Mouse (Mus musculus) limb, embryonic 11.5 days (tissue): ENCODE measurements at regions not wholly inside any gene's neighbourhood (a gene's known extent, or its start where the extent isn't known, plus 50 kb on each side); places are given as distances from the start of the nearest gene placed in this dataset.

ENCODE experiments used
- ATAC-seq: fragments of 200-750 bp; cut with Nextera tagmentation; 2 replicates; pipeline ENCODE4 v1.8.0; 2017; ENCODE audit warnings: low read depth; ENCODE audit not compliant: insufficient number of reproducible peaks, low FRiP score, low TSS enrichment
- DNase-seq: peaks from one replicate; pipeline ENCODE4 v3.0.0-alpha.2; 2015; ENCODE audit warnings: low spot score
- H3K27ac ChIP-seq: fragments of 300-500 bp; sonication (generic); replicated peaks from 2 replicates; pipeline ENCODE4 v1.5.1; 2014; ENCODE audit warnings: low read depth, mild to moderate bottlenecking, low read length
- H3K27me3 ChIP-seq: fragments of 300-500 bp; sonication (generic); 2 replicates; pipeline ENCODE4 v1.6.1; 2014; ENCODE audit warnings: mild to moderate bottlenecking, low read length, mixed read lengths; ENCODE audit not compliant: control insufficient read depth, insufficient read depth
- H3K36me3 ChIP-seq: fragments of 300-500 bp; sonication (generic); 2 replicates; pipeline ENCODE4 v1.6.1; 2014; ENCODE audit warnings: mild to moderate bottlenecking, low read length, moderate library complexity, mixed read lengths; ENCODE audit not compliant: control insufficient read depth, insufficient read depth
- H3K4me1 ChIP-seq: fragments of 300-500 bp; sonication (generic); 2 replicates; pipeline ENCODE4 v1.6.1; 2014; ENCODE audit warnings: low read length, mixed read lengths; ENCODE audit not compliant: control insufficient read depth, insufficient read depth
- H3K4me2 ChIP-seq: fragments of 300-500 bp; sonication (generic); 2 replicates; pipeline ENCODE4 v1.6.1; 2014; ENCODE audit warnings: low read depth, mild to moderate bottlenecking, moderate library complexity; ENCODE audit not compliant: severe bottlenecking
- H3K4me3 ChIP-seq: fragments of 300-500 bp; sonication (generic); 2 replicates; pipeline ENCODE4 v1.5.1; 2014; ENCODE audit warnings: low read depth, low read length
- H3K9ac ChIP-seq: fragments of 300-500 bp; sonication (generic); 2 replicates; pipeline ENCODE4 v1.6.1; 2014; ENCODE audit warnings: mild to moderate bottlenecking, low read length
- H3K9me3 ChIP-seq: fragments of 300-500 bp; sonication (generic); 2 replicates; pipeline ENCODE4 v1.6.1; 2016; ENCODE audit warnings: low read length; ENCODE audit not compliant: control insufficient read depth
- WGBS: fragments of 180-500 bp; shearing (Covaris S2); extraction: QIAGEN DNeasy Blood & Tissue Kit; methylation state at CpG from one replicate; pipeline ENCODE4 v1.1.7; 2014; 5-methylcytosine and 5-hydroxymethylcytosine counted together

GRCm38 (mm10) chr8:91995407-91996144, 193.7 kb upstream of the Irx3 start:
- WGBS: 54% methylated on average over 9 of the region's 9 CpGs
- no peak overlapping the region for H3K4me2 ChIP-seq
- H3K9ac ChIP-seq: no peak overlapping the region
- no peaks in the 10 kb centered on the region for H3K36me3 ChIP-seq
- ATAC-seq: no peak
- no peak overlapping the region for H3K4me3 ChIP-seq
- H3K27ac ChIP-seq: no peak overlapping the region
- H3K9me3 ChIP-seq: peaks cover 3% of the 10 kb centered on the region
- no peak for DNase-seq
- peaks cover 82% of the 10 kb centered on the region for H3K27me3 ChIP-seq
- H3K4me1 ChIP-seq: peaks cover 10% of the 10 kb centered on the region; the same call in 1 of the 2 replicates

DNA sequence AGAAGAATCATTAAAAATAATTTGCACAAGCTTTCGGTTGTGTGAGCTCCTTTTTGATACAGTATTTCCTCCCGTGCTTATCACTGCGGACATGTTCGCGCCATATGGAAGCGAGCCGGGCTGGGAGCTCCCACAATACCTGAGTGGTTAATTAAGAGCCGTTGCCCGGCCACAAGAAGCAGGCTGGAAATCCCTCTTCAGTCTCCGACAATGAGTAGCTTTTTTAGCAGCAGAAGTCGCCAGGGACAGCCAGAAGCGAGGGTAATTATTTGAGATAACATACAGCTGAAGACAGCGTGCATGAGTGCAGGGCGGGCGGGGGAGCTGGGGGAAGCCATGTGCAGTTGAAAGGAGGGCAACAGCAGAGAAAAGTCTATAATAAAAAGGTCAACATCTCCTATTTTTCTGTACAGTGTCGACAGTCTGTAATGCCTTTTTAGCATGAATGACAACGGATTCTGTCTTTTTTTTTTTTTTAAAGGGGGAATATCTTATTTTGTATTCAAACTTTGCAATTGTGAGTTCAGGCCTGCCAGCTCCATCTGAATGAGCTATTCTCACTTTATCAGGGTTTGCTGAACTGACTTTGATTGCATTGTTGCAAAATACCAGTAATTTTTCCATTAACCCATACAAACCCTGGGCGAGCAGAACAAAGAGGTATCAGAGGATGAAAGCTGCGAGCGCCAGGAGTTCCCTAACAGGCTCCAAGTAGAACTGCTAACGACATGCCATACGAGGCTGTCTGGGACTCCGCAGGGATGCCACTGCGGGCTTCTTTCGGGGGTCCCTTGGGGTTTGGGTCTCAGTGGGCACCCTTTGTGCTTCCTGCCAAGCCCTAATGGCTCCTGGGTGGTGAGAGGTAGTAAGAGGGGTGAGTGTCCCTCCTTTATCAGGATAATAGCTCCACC, 189.9 kb upstream of the Irx3 start:
- peaks cover 10% of the 10 kb centered on the region; the same call in 1 of the 2 replicates for H3K4me1 ChIP-seq
- no peak overlapping the region for H3K4me2 ChIP-seq
- DNase-seq: no peak

DNA sequence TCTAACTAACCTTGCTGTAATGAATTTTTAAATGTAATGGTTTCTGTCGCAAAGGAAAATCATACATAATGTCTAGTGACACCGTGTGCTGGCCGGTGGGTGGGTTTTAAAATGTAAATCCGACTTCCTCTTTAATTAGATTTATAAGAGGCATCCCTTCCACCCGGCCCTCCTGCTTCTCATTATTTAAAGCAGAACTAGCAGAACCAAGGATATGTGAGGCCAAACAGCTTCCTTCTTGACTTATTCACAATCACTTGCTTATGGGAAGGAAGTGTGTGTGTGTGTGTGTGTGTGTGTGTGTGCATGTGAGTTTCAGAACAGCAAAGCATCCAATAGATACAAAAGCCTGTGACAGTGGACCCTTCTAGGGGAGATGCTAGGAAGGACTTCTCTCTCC, 189.1 kb upstream of the Irx3 start:
- H3K4me1 ChIP-seq: peaks cover 7% of the 10 kb centered on the region; the same call in 1 of the 2 replicates
- ATAC-seq (no peak), DNase-seq (no peak)
- H3K9ac ChIP-seq: no peak overlapping the region
- no peaks in the 10 kb centered on the region for H3K36me3 ChIP-seq
- H3K4me3 ChIP-seq: no peak overlapping the region
- WGBS: 28% methylated on average over 5 of the region's 5 CpGs
- no peak overlapping the region for H3K4me2 ChIP-seq
- peaks cover 80% of the 10 kb centered on the region for H3K27me3 ChIP-seq
- no peak overlapping the region for H3K27ac ChIP-seq
- no peaks in the 10 kb centered on the region for H3K9me3 ChIP-seq

More for the DNA sequence above, 189.9 kb upstream of the Irx3 start:
- 46% methylated on average over 25 of the region's 25 CpGs for WGBS
- Histone ChIP-seq H3K27ac (no peak overlapping the region), H3K27me3 (peaks cover 83% of the 10 kb centered on the region), H3K4me3 (no peak overlapping the region), H3K36me3 (no peaks in the 10 kb centered on the region), H3K9ac (no peak overlapping the region), H3K9me3 (no peaks in the 10 kb centered on the region)
- ATAC-seq: no peak

DNA sequence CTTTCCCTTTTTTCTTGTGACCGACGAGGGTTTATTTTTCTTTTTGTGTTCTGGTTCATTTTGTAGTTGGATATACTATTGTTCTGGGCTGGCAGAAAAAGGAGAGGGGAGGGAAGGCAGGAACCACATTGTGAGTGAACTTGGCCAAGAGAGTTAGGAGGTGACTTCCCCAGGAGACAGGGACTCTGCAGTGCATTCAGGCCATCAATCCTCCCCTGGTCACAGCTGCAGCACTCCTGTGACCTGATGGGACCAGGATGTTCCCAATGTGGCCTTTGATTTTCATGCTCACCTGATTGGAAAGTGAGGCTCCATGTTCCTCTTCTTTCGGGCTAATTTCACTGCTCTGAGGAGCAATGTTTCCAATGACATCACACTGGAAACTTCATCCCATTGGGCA, 188.2 kb upstream of the Irx3 start:
- peaks cover 7% of the 10 kb centered on the region; the same call in 1 of the 2 replicates for H3K4me1 ChIP-seq

GRCm38 (mm10) chr8:91988866-91989633, 187.2 kb upstream of the Irx3 start:
- ATAC-seq (no peak), DNase-seq (no peak)
- 61% methylated on average over 11 of the region's 11 CpGs for WGBS
- H3K4me1 ChIP-seq: peaks cover 7% of the 10 kb centered on the region; the same call in 1 of the 2 replicates
- no peak overlapping the region for H3K4me3 ChIP-seq
- H3K9ac ChIP-seq: no peak overlapping the region
- no peak overlapping the region for H3K27ac ChIP-seq
- H3K9me3 ChIP-seq: no peaks in the 10 kb centered on the region
- no peaks in the 10 kb centered on the region for H3K36me3 ChIP-seq
- peaks cover 65% of the 10 kb centered on the region for H3K27me3 ChIP-seq
- H3K4me2 ChIP-seq: no peak overlapping the region

More for the DNA sequence above, 188.2 kb upstream of the Irx3 start:
- no peak for ATAC-seq
- no peaks in the 10 kb centered on the region for H3K36me3 ChIP-seq
- no peak overlapping the region for H3K4me3 ChIP-seq
- no peak overlapping the region for H3K9ac ChIP-seq
- H3K27ac ChIP-seq: no peak overlapping the region
- DNase-seq: no peak
- H3K4me2 ChIP-seq: no peak overlapping the region
- 80% methylated on average over 3 of the region's 3 CpGs for WGBS
- no peaks in the 10 kb centered on the region for H3K9me3 ChIP-seq
- H3K27me3 ChIP-seq: peaks cover 71% of the 10 kb centered on the region

GRCm38 (mm10) chr8:91987854-91988253, 186.0 kb upstream of the Irx3 start:
- no peak overlapping the region for H3K9ac ChIP-seq
- H3K4me3 ChIP-seq: no peak overlapping the region
- no peak overlapping the region for H3K27ac ChIP-seq
- peaks cover 59% of the 10 kb centered on the region for H3K27me3 ChIP-seq
- peaks cover 3% of the 10 kb centered on the region; the same call in 1 of the 2 replicates for H3K4me1 ChIP-seq
- H3K4me2 ChIP-seq: no peak overlapping the region
- peaks cover 3% of the 10 kb centered on the region; the same call in 1 of the 2 replicates for H3K9me3 ChIP-seq
- no peak for DNase-seq
- no peaks in the 10 kb centered on the region for H3K36me3 ChIP-seq
- no peak for ATAC-seq
- 46% methylated on average over 6 of the region's 6 CpGs for WGBS

DNA sequence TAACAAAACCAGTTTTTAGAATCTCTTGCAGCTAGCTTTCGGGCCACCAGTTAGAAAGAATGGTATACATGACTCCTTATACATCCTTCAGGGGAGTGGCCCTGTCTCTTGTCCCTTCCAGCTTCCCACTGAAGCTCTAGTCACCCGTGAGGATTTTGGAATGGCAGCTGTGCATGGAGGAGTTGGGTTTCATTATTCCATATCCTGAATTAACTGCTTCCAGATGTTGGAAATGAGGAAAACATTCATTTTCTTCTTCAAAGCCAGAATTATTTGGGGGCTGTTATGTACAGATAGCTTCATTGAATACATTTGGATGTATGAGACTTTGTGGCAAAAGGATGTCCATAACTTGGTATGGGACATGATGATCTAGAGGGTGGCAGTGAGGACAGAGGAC, 181.3 kb upstream of the Irx3 start:
- no peaks in the 10 kb centered on the region for H3K4me1 ChIP-seq
- H3K9me3 ChIP-seq: peaks cover 3% of the 10 kb centered on the region; the same call in 1 of the 2 replicates
- ATAC-seq: no peak
- no peak overlapping the region for H3K4me2 ChIP-seq
- no peak overlapping the region for H3K9ac ChIP-seq
- DNase-seq: no peak
- no peak overlapping the region for H3K4me3 ChIP-seq
- no peaks in the 10 kb centered on the region for H3K36me3 ChIP-seq
- 62% methylated on average over 2 of the region's 2 CpGs for WGBS
- H3K27me3 ChIP-seq: peaks cover 28% of the 10 kb centered on the region
- H3K27ac ChIP-seq: no peak overlapping the region
